Mouse (Mus musculus): Measurements from ENCODE around the gene Slc35b4.

The Slc35b4 gene

GRCm38 (mm10) chr6:34132391-34132790 lies 44.5 kb downstream of the Slc35b4 start:
- in situ Hi-C loops (cut with MseI, MboI), result no loop called here

GRCm38 (mm10) chr6:34129261-34129660 lies 47.6 kb downstream of the Slc35b4 start:
- in situ Hi-C loops (cut with MseI, MboI), result no loop called here

DNA sequence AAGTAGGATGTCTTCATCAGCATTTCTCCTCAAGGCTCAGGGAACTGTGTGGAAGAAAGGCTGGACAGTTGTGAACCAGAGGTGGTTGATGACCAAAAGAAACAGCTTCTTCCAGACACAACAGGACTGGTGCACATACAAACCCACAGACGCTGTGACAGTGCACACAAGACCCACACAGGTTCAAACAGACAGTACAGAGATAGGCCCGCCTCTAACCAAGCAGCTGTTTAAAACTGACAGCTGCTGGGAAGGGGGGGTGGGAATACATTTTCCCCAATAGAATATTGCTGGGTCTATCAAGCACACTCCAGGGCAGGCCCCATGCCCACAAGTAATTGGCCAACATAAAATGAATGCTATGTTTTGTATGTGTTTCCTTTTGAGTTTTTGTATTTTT lies 52.5 kb downstream of the Slc35b4 start:
- in situ Hi-C loops (cut with MseI, MboI), result no loop called here

- in situ Hi-C loops (cut with MseI, MboI), result no loop called here
Measured at GRCm38 (mm10) chr6:34116838-34117478, 60.0 kb downstream of the Slc35b4 start.

GRCm38 (mm10) chr6:34111406-34111805 lies 65.5 kb downstream of the Slc35b4 start:
- in situ Hi-C loops (cut with MseI, MboI), result no loop called here

DNA sequence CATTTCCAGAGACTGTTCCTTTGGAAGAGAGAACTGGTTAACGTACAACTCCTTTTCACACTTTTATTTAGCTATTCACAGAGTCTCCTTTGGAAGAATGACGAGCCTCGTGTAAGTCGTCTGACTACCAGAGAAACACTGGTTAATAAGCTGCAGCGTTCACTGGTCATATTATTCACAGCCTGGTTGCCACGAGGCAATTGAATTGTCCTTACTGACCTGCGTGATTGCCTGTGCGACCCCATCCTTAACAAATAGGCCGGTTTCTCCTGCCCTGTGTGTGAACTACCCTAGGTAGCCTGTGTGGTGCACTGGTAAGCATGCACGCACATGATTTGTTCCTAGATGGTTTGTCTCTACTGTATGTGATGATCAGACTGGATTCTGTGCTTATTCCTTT lies 66.3 kb downstream of the Slc35b4 start:
- in situ Hi-C loops (cut with MseI, MboI), result no loop called here
